Mouse (Mus musculus) urinary bladder, adult 2 months (tissue): ENCODE measurements around the gene Dynll1. TPM values are rescaled to one million over a fixed set of nuclear protein-coding genes. Genes with fewer than 3 reads are reported as not detected.
A peak's percentile ranks its signal among the peaks of the same experiment; 100 is the strongest.

ENCODE experiments used
- DNase-seq: peaks from one replicate; pipeline ENCODE4 v3.0.0; 2022; ENCODE audit warnings: low spot score
- polyA plus RNA-seq: library from polyadenylated mRNA; depleted of rRNA; stranded (reverse); fragments of >200 nt; gene quantifications from 2 replicates; pipeline ENCODE4 v1.2.3, GENCODE M21; 2012; rRNA removed

Dynll1 gene
- 565 and 747 TPM in 2 replicates for polyA plus RNA-seq

DNA sequence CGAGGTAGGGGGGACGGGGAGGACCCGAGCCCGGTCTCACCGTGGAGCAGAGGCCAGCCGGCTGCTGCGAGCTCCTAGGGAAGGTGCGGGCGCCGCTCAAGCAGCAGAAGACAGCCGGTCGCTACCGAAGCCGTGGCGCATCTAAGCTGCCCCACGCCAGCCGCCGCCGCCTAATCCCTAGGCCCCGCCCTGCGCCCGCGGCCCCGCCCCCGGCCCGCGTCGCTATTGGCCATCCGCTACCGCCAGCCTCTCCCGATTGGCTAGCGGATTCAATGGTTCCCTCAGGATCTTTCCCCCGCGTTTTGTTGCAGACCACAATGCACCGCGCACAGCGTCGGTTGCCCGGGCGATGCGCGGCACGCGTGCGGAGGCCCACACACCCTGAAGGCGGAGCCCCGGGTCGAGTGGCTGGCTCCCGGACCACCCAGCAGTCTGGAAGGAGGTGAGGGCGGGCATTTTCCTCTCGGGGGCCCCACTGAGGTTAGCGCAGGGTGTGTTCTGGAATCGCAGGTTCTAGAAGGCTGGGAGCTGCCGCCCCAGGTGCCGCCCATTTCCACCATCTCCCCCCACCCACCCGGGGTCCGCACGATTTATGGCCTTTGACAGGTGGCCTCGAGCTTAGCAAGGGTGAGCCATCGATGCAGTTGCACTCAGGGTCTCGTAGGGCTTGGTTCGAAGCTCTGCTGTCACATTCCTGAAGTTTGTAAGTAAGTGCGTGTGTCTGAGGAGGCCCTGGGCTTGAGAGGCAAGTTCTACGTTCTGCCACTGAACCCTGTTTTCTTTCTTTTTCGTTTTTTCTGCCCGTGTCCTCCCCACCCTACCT lies at the start of gene Dynll1:
Gene Dynll1, minus strand, starts transcription at position 208 of the 823 bp plus-strand sequence.
- peak; percentile 99 for DNase-seq

DNA sequence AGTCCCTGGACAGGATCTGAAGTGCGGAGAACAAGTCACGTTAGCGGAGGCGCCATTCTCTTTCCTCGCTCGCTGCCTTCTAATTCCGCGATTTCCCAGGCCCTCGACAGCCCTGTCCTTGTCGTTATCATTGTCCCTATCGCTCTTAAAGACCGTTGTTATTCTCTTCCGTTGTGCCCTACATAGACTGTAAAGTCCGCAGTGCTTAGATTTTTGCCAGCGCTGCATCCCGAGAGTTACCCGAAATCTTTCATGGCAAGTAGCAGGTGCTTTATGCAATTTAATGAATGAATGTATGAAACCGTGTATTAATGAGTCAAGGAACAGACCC lies 48.4 kb upstream of the Dynll1 start:
- DNase-seq, result no peak

DNA sequence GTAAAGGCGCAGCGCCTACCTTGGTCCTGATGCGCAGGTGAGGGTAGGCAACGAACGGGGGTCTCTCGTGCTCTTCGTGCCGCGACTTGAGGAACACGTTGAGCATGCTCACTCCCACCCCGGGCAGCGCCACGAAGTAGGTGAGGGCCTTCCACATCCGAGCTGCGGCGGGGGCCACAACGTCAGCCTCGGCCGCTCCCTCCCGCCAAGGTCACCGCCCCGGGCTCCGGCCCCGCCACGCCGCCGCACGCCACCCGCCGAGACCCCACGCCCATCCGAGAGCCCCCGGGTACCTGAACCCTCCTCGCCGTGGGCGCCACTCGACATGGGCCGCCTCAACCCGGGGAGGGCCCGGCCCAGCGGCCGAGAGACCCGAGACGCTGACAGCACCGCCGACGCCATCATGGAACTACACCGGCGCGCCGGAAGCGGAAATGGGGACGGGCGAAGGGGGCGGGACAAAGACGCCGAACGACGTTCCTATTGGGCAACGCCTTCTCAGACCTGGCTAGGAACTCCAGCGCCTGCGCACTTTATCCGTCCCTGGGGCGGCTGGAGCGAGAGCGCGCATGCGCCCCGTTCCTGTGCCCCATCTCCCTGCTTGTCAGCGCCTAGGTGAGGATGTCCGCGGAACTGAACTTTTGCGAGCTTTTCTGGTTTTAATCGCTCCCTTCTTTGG lies 47.9 kb upstream of the Dynll1 start, which contains the start of gene Cox6a1:
Gene Cox6a1, minus strand, starts transcription at position 436 of the 679 bp plus-strand sequence.
- DNase-seq, result peak; percentile 97

DNA sequence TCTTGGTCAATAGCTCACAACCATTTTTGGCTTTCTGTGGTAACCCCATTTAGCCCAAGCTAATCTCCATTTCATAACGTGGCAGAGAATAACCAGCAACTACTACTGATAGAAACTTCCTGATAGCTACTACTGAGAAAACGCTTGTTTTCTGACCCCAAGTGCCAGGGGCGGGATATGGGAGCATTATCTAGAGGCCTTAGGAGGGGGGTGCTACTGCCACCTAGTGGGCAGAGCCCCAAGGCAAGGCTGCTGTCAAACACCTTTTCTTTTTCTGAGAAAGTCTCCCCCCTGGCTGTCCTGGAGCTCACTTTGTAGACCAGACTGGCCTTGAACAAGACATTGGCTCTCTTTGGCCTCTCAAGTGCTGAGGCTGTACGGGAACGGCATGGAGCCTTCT lies 46.8 kb upstream of the Dynll1 start:
- peak; percentile 58 for DNase-seq

DNA sequence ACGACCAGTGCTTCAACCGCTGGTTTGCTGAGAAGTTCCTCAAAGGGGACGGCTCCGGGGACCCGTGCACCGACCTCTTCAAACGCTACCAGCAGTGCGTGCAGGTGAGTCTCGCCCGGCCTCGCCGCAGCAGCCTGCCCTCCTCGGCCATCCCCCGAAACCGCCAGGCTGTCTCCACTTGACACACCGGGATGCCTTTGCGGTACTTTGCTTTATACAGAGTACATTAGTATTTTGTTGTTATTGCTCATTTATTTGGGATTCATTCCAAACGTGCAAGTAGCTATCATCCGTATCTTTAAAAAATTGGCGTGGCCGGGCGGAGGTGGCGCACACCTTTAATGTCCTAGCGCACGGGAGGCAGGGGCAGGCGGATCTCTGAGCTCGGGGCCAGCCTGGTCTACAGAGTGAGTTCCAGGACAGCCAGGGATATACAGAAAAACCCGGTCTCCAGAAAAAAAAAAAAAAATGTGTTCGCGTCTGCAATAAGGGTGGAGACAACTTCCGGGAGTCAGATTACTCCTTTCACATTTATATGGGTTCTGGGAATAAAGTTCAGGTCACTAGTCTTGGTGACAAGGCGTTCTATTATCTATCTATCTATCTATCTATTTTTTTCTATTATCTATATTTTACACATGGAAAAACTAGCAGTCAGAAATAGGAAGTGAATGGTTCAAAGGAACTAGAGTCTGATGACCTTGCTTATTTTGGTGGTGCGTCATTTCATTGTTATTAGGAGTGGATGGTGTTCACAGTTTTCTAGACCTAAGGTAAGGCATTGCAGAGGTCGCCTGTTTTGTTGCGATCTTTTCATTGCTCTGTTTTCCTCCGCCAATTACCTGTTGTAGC lies 40.7 kb upstream of the Dynll1 start:
- no peak for DNase-seq

DNA sequence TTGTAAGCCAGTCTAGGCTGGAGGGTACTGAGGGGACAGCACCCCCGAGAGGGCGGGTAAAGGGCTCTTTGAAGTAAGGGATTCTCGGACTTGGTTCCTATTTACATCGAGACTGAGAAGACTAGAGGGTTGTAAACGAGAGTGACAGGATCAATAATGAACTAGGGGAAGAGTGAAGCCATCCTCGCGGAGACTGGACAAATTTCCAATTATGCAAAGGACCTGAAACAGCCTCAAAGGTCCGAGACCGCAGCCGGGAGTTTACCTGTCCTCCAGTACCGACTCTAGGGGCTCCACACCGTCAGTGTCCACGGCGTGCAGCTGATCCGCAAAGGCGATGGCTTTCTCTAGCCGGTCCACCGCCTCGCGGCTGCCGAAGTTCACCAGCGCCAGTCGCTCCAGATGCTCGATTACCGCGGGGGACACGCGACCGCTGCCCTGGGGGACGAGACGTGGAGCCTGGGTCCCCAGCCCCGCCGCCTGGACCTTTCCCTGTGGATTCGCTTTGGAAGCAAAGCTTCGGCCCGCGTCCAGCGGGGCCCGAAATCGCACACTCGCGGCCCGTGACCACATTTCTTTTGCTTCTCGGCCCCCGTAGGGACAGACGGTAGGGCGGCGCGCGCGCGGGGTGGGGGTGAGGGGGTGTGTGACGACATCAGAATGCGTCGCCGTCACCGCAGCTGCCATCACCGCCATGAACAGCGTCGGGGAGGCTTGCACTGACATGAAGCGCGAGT lies 39.9 kb upstream of the Dynll1 start, which contains the start of the genes Gatc and Triap1:
Gene Gatc, minus strand, starts transcription at position 602 of the 737 bp plus-strand sequence.
Gene Triap1, plus strand, starts transcription at position 649 of the 737 bp plus-strand sequence.
- peak; percentile 90 for DNase-seq

DNA sequence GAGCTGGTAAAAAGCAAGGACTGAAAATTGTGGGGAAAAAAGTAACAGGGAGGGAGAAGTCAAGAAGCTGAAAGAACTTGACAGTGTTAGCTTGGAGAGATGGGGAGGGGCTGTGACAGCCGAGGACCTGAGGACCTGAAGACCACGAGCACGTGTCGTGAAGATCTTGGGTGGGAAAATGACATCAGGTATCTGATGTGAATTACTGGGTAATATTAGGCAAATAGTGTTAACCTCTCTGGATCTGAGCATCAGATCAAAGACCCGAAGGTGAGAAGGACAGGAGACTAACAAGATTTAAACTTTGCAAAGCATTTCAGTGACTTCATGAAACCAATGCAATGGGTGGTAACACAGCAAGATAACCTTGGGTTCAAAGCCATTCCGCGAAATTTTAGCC lies 39.2 kb upstream of the Dynll1 start:
- no peak for DNase-seq

DNA sequence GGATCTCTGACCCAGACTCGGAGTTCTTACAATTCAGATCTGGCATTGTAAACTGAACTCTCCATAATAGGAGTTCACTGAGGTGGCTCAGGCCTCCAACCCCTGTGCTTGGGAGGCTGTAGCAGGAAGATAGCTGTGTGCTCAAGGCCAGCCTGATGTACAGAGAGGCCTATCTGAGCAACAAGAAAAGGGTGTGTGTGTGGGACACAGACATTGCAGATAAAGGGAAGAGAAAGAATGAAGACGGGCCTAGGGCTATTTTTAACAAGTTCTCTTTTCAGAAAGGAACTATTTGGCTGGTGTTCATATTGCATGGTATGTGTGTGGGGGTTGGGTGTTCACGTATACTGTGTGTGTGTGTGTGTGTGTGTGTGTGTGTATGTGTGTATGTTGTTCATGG lies 32.8 kb upstream of the Dynll1 start:
- DNase-seq, result no peak

DNA sequence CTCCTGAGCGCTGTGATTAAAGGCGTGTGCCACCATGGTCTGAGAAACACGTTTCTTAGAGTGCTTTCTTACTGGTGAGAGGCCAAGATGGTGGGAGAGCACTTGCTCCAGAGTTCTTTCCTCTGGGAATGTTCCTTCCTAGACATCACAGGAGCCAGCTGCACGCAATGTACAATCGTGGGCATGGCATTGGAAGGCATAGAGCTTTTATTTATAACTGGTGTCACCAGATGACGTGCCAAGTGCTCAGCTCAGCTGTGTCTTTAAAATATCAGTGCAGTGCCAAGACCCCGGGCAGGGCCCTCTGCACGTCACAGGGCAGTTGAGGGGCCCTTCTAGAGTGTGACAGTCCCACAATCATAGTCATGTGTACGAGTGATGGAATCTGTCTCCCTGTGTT lies 30.2 kb upstream of the Dynll1 start:
- DNase-seq, result no peak

DNA sequence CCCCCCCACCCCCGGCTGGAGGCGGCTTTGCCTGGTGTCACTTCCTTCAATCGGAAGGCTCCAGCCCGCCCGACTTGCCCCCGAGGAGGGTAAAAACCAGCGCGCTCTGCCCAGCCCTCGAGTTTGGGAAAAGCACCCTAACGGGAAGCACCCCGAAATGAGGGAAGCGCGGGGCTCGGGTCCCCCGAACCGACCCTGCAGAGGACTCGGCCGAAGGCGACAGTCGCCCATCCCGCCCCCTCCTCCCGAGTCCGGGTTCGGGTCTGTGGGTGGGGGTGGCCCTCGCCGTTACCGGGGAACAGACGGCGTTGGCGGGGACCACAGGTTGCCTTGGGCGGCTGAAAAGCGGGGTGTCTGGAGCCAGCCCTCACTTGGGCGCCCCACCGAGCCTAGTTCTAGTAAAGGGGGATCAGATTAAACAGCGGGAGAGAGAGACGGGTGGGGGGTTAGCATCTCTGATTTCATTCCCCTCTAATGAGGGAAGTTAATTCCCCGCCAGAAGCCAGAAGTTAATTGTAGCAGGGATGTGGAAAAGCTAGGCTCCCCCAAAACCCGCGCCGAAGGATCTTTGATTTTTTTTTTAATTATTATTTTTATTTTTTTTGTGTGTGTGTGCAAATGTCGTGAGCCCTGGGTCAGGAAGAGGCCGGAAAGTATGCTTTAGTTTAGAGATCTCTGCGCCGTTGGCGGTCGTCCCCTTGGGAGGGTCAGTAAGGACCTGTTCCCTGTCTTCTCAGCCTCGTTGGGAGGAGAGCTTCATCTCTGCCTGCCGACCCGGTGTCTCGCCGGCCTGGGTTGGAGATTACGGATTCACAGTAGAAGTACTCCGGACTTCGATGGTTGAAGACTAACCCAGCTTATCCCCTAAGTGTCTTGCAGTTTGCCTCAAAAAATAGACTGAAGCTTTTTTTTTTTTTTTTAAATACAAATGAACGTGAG lies 27.1 kb upstream of the Dynll1 start:
- no peak for DNase-seq

DNA sequence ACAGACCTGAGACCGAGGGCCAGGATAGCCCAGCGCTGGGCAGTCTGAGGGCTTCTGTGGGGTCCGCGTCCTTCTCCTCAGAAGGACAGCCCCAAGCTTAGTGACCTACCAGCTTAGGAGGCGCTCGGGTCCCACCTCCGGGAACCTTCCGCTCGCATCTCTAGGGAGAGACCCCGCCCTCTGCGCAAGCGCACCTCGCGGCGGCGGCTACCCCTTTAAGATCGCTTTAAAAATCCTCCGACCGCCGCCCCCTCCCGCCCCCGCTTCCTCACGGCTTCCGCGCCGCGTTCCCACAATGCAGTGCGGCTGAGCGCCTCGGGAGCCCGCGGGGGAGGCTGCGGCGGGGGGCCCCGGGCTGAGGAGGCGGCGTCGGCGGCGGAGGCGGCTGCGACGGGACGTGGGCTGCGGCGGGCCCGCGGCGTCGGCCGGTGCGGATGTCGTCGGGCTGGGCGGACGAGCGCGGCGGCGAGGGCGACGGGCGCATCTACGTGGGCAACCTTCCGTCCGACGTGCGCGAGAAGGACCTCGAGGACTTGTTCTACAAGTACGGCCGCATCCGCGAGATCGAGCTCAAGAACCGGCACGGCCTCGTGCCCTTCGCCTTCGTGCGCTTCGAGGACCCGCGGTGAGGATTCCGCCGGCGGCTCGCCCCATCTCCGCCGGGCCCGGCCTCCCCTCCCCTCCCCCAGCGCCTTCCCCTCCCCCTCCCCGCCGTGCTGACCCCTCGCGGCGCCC lies 26.2 kb upstream of the Dynll1 start, which contains the start of gene Srsf9:
Gene Srsf9, plus strand, starts transcription at position 303 of the 735 bp plus-strand sequence.
- peak; percentile 94 for DNase-seq

DNA sequence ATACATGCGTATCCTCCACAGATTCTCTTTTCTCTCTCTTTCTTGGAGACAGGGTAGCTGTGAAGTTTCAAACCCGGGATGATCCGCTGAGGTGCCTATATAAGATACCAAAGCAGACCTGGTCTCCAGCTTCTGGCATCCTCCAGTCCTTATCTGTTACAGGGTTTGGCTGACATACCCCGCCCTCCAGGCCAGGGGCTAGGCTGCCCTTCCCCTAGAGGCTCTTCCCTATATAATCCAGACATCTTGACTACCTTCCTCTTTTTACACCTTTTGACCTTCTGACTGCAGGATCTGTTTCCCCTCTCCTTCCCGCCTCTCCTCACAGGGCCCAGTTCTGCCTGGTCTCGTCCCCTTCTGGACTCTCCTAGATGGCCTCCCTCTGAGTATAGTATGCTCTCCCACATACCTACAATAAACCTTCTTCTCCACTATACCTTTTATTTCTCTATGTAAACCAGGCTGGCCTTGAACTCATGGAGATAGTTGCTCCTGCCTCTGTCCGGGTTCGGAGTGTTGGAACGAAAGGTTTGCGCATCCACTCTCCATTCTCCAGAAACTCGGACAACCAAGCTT lies 25.5 kb upstream of the Dynll1 start:
- DNase-seq, result no peak

DNA sequence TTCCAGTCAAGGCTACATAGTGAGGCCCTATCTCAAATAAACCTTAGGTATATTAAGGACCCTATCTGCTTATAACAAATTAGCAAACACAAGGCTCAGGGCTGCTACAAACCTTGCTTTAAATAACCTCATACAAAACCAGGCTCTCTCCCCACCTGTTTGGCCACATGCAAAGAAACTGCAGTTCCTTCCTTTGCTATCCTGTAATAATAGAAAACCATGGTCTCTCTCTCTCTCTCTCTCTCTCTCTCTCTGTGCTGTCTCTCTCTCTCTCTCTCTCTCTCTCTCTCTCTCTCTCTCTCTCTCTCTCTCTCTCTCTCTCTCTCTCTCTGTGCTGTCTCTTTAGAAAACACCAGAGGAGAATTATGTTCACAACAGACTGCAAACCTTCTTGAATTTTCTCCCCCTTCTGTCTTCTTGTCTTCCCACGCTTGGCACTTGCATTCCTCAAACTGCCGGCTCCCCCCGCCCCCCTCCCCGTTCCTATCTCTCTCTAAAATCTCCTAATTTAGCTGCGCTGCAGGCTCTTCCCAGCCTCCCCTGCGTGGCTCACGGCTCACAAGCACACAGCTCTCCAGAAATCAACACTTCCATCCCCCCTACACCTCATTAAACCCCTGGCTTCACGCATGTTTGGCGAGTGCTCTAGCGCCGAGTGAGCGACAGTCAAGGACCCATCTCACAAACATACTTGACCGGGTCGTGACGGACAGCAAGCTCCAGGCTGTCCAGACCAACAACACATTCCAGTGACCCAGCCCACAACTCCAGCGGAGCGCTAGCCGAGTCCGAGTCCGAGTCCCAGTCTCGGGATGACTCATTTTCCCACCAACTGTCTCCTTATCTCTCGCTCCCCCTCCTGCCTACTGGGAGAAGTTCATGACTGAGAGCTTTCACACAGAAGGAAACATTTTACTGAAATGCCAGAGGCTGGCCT lies 18.5 kb upstream of the Dynll1 start:
- peak; percentile 55 for DNase-seq

DNA sequence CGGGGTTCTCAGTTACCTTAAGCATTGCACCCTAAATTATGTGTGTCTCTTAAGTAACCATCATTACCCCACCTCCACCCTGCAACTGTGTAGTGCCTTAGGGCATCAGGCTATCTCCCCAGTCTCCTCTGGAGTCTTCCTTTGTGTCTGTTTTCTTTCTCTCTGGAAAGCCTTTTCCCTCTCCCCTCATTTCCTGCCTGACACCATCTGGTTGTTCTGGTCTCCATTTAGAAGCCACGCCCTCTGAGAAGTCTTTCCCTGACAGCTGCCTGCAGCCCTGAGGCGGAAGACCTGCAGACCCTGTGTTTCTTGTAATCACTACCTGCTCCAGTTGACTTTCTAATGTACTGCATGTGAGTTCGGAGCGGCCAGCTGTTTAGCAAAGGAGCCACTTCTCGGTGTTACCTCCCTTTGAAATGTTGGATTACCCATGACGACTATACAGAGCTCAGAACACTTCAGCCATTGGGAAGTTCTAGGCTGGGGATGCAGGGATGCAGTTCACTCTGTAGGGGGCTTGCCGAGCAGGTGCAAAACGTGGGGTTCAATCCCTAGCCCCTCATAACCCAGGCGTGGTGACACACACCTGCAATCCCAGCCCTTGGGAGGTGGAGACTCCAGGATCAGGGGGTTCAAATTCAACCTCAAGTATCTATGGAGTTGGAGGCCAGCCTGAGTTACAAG lies 17.0 kb upstream of the Dynll1 start:
- no peak for DNase-seq

DNA sequence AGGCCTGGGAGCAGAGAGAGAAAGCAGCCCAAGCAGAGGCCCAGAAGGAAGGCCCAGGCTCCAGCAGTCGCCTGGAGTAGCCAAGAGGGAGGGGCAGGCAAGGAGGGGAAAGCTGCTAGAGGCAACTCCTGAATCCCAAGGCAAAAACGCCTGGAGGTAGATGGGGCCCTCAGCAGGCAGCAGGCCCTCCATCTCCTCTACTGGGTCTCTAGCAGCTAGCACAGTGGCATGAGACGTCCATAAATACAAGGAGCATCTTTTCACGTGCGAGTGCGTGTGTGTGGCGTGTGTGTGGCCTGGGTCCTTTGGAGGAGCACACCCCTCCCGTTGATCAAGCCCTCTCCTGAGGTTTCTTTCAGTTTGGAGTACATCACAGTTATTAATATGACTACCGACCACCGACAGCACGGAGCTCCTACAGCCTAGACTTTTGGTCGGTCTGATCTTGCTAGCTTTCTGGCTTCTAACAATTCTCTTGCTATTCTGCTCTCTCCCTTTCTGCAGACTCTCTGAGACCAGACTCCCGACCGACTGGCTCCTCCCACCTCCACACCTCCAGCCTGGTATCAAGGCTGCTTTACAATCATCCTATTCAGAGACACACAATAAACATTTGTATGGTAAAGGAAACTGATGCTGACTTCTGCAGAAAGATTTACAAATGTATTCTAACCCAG lies 16.3 kb upstream of the Dynll1 start:
- no peak for DNase-seq

DNA sequence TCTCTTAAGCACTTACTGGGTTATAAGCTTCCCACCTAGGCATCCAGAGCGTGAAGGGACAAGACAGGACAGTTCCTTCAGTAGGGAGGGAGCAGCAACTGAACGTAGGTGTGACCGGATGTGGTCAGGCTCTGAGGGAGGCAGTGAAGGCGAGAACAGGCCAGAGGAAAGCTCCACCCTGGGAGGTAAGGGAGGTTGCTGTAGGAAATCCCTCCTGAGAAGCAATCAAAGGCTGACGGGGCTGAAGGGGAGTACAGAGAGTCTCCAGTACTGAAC lies 12.8 kb upstream of the Dynll1 start:
- no peak for DNase-seq
